Comparison of ENCODE assay signal across 9 mouse cellular contexts in the genomic region with DNA sequence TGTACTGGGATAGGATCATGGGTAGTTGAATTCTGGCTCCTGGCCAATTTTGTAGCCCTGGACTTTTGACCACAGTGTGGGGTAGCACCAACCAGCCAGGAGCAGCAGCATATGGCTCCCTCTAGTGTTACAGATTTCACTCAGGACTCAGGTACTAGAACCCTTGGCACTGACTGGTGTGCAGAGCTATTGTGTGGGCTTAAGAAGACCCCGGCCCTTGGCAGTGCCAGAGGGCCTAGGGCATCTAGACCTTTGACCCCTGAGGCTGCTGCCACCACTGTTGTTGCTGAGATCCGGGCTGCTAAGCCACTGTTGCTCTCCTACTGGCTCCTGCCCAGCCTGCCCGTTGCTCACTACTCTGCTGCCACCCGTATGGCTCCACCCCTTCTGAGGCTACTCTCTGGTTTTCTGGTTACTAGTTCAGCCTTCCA. TPM values are rescaled to one million over a fixed set of nuclear protein-coding genes. Genes with fewer than 3 reads are reported as not detected.
DNase-seq lines count a peak whose midpoint lies in the region; ATAC-seq and TF ChIP-seq lines count a peak whose summit lies in the region.
"Had no signal": no experiment of that assay in that cellular context is flagged by ENCODE, and none has a peak within 500 bp of the region (broad histone marks: within the 10 kb centered on the region; RNA-seq: fewer than 3 reads in every experiment).

No protein-coding gene starts in this region.

- peak; percentile 49 for TF ChIP-seq CTCF in gastrocnemius, adult 2 months (IDR thresholded peaks at IDR 0.05)
- peak in 1 of 2 experiments; percentile 64; a peak in 2 of 4 replicates for TF ChIP-seq CTCF in CH12.LX (conservative IDR thresholded peaks at IDR 0.05 in 1 of 2, IDR thresholded peaks at IDR 0.05 in 1 of 2; ENCODE audit: low read depth in 2 of 2, low read length in 2 of 2)
- TF ChIP-seq CTCF in liver, embryonic 14.5 days (IDR thresholded peaks at IDR 0.05; ENCODE audit: low read depth), result peak; percentile 35

- no peaks in the 10 kb centered on the region for H3K9me3 ChIP-seq in CH12.LX (replicated peaks; ENCODE audit: low read length)
- H3K9me3 ChIP-seq in hindbrain, embryonic 14.5 days (ENCODE audit: control insufficient read depth, low read length), result no peaks in the 10 kb centered on the region
- no peaks in the 10 kb centered on the region for H3K9me3 ChIP-seq in liver, embryonic 14.5 days (ENCODE audit: control insufficient read depth, low read length)

- TF ChIP-seq RAD21 in CH12.LX (IDR thresholded peaks at IDR 0.05; ENCODE audit: low read depth, low read length), result peak; percentile 49

- peaks cover 44% of the 10 kb centered on the region for H3K27me3 ChIP-seq in CH12.LX (replicated peaks)
- no peaks in the 10 kb centered on the region for H3K27me3 ChIP-seq in hindbrain, embryonic 14.5 days (ENCODE audit: control insufficient read depth, insufficient read depth, low read length)
- H3K27me3 ChIP-seq in liver, embryonic 14.5 days (ENCODE audit: control insufficient read depth, insufficient read depth, low read length), result no peaks in the 10 kb centered on the region

- dilution Hi-C loops in CH12.LX (cut with MboI; ENCODE audit: extremely low pct_ligation_motif_present, extremely low pct_unique_long_range_greater_than_20kb, low sequenced_read_pairs), result no loop called here

- H3K4me1 ChIP-seq in CH12.LX (ENCODE audit: control insufficient read depth in 1 of 2, insufficient read depth in 2 of 2), result no peaks in the 10 kb centered on the region
- H3K4me1 ChIP-seq in hindbrain, embryonic 14.5 days (replicated peaks; ENCODE audit: control insufficient read depth, insufficient read depth, low read length), result no peaks in the 10 kb centered on the region; the same call in 1 of the 2 replicates
- 0 out of 4 replicates have a peak, but pooled peaks cover 0 to 2% of the 10 kb centered on the region in 2 experiments for H3K4me1 ChIP-seq in liver, embryonic 14.5 days (replicated peaks; ENCODE audit: control insufficient read depth in 2 of 2, insufficient read depth in 2 of 2, low read length in 1 of 2)

- no peak overlapping the region for H3K27ac ChIP-seq in gastrocnemius, adult 2 months
- H3K27ac ChIP-seq in CH12.LX (ENCODE audit: insufficient read depth, low read depth), result no peak overlapping the region
- no peak overlapping the region for H3K27ac ChIP-seq in hindbrain, embryonic 14.5 days
- no peak overlapping the region for H3K27ac ChIP-seq in liver, embryonic 14.5 days

- ATAC-seq in hindbrain, embryonic 14.5 days (ENCODE audit: low FRiP score), result peak; percentile 37; the same call in 1 of the 2 replicates
- peak; percentile 28; the same call in 1 of the 2 replicates for ATAC-seq in liver, embryonic 14.5 days (ENCODE audit: insufficient read depth)
- no peak for ATAC-seq in erythroid progenitor cell, adult 5-6 weeks (replicated peaks; ENCODE audit: low FRiP score, poor library complexity, severe bottlenecking)

- no peaks in the 10 kb centered on the region for H3K36me3 ChIP-seq in CH12.LX (replicated peaks in 1 of 2; ENCODE audit: control insufficient read depth in 1 of 2, insufficient read depth in 1 of 2, low read length in 1 of 2)
- H3K36me3 ChIP-seq in hindbrain, embryonic 14.5 days (replicated peaks; ENCODE audit: control insufficient read depth, insufficient read depth), result no peaks in the 10 kb centered on the region
- no peaks in the 10 kb centered on the region for H3K36me3 ChIP-seq in liver, embryonic 14.5 days (replicated peaks; ENCODE audit: control insufficient read depth, insufficient read depth, low read depth)

- no peaks in the 10 kb centered on the region for H3K79me2 ChIP-seq in CH12.LX (replicated peaks; ENCODE audit: control insufficient read depth, extremely low read depth, insufficient read depth, poor library complexity, severe bottlenecking)

- no peak for DNase-seq in gastrocnemius, adult 2 months
- DNase-seq in gastrocnemius, postnatal 25 days, result no peak
- no peak for DNase-seq in CH12.LX (ENCODE audit: extremely low read depth)
- DNase-seq in hindbrain, embryonic 14.5 days (ENCODE audit: low spot score), result no peak
- DNase-seq in liver, embryonic 14.5 days (ENCODE audit: low read depth in 3 of 3, low spot score in 3 of 3), result peak in 2 of 3 experiments; percentile 15 to 16
- DNase-seq in layer of hippocampus, adult 11-12 months (ENCODE audit: low spot score), result no peak
- no peak for DNase-seq in thymus, adult 18-20 months

- H3K9ac ChIP-seq in CH12.LX (ENCODE audit: insufficient read depth, low read depth), result no peak overlapping the region
- no peak overlapping the region for H3K9ac ChIP-seq in hindbrain, embryonic 14.5 days
- H3K9ac ChIP-seq in liver, embryonic 14.5 days (replicated peaks), result no peak overlapping the region

- no peak overlapping the region for H3K4me2 ChIP-seq in CH12.LX (ENCODE audit: insufficient read depth, low read depth, poor library complexity, severe bottlenecking)
- H3K4me2 ChIP-seq in hindbrain, embryonic 14.5 days (replicated peaks), result no peak overlapping the region
- H3K4me2 ChIP-seq in liver, embryonic 14.5 days (ENCODE audit: low read depth), result no peak overlapping the region

- H3K4me3 ChIP-seq in gastrocnemius, adult 2 months, result no peak overlapping the region
- H3K4me3 ChIP-seq in CH12.LX (replicated peaks in 1 of 3; ENCODE audit: low read depth in 2 of 3, low read length in 2 of 3, poor library complexity in 1 of 3), result no peak overlapping the region
- no peak overlapping the region for H3K4me3 ChIP-seq in hindbrain, embryonic 14.5 days (replicated peaks; ENCODE audit: low read length)
- H3K4me3 ChIP-seq in liver, embryonic 14.5 days (ENCODE audit: insufficient read depth in 1 of 2, low read depth in 2 of 2, low read length in 2 of 2), result no peak overlapping the region

- TF ChIP-seq POLR2A in CH12.LX (IDR thresholded peaks at IDR 0.05; ENCODE audit: low read depth, low read length), result no peak

- 78% methylated on average over 4 of the region's 4 CpGs for WGBS in hindbrain, embryonic 14.5 days
- WGBS in liver, embryonic 14.5 days (ENCODE audit: insufficient replicate concordance), result 61% methylated on average over 4 of the region's 4 CpGs

- no peak for TF ChIP-seq EP300 in CH12.LX (IDR thresholded peaks at IDR 0.05; ENCODE audit: low read length)
- no peak for TF ChIP-seq EP300 in liver, embryonic 14.5 days (IDR thresholded peaks at IDR 0.05; ENCODE audit: low read depth)

- intact Hi-C loops in gastrocnemius, adult 2 months (cut with DNase I), result no loop called here

- in situ Hi-C loops in CH12.LX (cut with MboI; ENCODE audit: low pct_ligation_motif_present, low pct_unique_long_range_greater_than_20kb, low sequenced_read_pairs), result no loop called here

TF ChIP-seq in CH12.LX, 34 proteins besides CTCF, POLR2A, EP300 and RAD21:
- TF ChIP-seq CHD1 (IDR thresholded peaks at IDR 0.05; ENCODE audit: low read depth, low read length) (no peak), SMC3 (IDR thresholded peaks at IDR 0.05; ENCODE audit: low read depth, low read length) (peak; percentile 43), PAX5 (IDR thresholded peaks at IDR 0.05; ENCODE audit: low read length) (no peak), KAT2A (IDR thresholded peaks at IDR 0.05; ENCODE audit: insufficient replicate concordance, low read length) (no peak), MEF2A (IDR thresholded peaks at IDR 0.05; ENCODE audit: borderline replicate concordance, low read depth, low read length) (no peak)

RNA-seq across cellular contexts. Expression of a gene that starts 54.1 kb away (rescaled TPM):
- total RNA-seq in gastrocnemius, adult 2 months (2021), result under 1 TPM; 0.18 to 0.20 TPM
- under 1 TPM; 0.19 to 0.41 TPM for total RNA-seq in gastrocnemius, postnatal 25 days (2021)
- total RNA-seq in CH12.LX (2012; rRNA removed), result not detected in 2 replicates
- not detected in 2 replicates for total RNA-seq in CH12.LX (2014; rRNA removed)
- polyA plus RNA-seq in CH12.LX (2012; ENCODE audit: insufficient read length, low read depth), result not detected in 2 replicates
- 31.4 and 37.0 TPM in 2 replicates for polyA plus RNA-seq in hindbrain, embryonic 14.5 days (2014; fragmentation: Nextera tagmentation; extraction: Ambion mirVana)
- polyA plus RNA-seq in liver, embryonic 14.5 days (2012; rRNA removed), result 1.5 TPM in 2 replicates
- polyA plus RNA-seq in liver, embryonic 14.5 days (2014; fragmentation: Nextera tagmentation; extraction: Ambion mirVana), result 1.5 and 2.9 TPM in 2 replicates
- not detected in 2 replicates for total RNA-seq in erythroid progenitor cell, adult 5-6 weeks (2015; ENCODE audit: low replicate concordance)
- not detected in 2 replicates for total RNA-seq in erythroid progenitor cell, adult 5-6 weeks (2017; ENCODE audit: low replicate concordance)
- total RNA-seq: MEL had no signal

Comparison
In these comparisons a context has a peak if more than half of its experiments do, and no peak if none do; other contexts are left out.
1. DNase-seq: peak in liver, embryonic 14.5 days (2 of 3); none in gastrocnemius, adult 2 months (single experiment), gastrocnemius, postnatal 25 days (single experiment), CH12.LX (single experiment), hindbrain, embryonic 14.5 days (single experiment), layer of hippocampus, adult 11-12 months (single experiment) and thymus, adult 18-20 months (0 of 2).